In the genomic region with DNA sequence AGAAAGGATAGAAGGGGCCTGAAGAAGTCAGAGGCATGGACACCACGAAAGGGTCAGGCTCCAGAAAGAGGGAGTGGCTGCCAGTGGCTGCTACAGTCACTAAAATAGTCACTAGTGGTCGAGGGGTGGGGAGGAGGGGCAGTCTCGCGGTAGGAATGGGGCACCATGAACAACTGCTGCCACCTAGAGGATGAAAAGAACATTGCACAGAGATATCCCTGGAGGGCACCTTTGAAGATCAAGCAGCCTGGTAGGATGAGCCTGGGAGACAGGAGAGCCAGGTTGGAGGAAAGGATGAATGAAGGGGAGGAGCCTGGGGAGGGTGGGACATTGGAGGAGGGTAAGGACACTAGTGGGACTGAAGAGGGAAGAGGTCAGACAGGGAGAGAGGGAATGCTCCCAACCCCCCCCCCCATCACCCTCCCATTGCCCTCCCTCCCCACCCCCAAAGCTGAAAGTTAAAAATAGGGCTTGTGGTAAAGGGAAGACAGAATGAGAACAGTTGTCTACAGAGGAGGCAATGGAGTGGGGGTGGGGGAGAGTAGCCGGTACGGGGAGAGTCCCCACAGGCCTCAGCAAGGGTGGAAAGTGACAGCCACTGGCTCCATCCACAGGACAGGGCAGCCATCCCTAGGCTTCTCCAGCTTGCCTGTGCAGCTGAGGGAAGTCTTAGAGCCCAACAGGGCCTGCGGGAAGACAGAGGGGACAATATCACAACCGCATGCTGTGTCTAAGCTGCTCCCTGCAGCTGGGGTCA, we compare ENCODE assay signal across 8 mouse cellular contexts. TPM values are rescaled to one million over a fixed set of nuclear protein-coding genes. Genes with fewer than 3 reads are reported as not detected.
DNase-seq lines count a peak whose midpoint lies in the region; ATAC-seq and TF ChIP-seq lines count a peak whose summit lies in the region.

No protein-coding gene starts in this region.

- H3K9ac ChIP-seq in forebrain, postnatal 0 days: no peak overlapping the region
- H3K9ac ChIP-seq in hindbrain, embryonic 15.5 days: no peak overlapping the region

- no peaks in the 10 kb centered on the region for H3K9me3 ChIP-seq in forebrain, postnatal 0 days (ENCODE audit: low read length)
- no peaks in the 10 kb centered on the region for H3K9me3 ChIP-seq in hindbrain, embryonic 15.5 days

- intact Hi-C loops in gastrocnemius, adult 2 months (cut with DNase I): loop anchor here (5.0 kb wide), 2 partner anchors 236 to 291 kb away; partner anchors contain the start of gene Unc5b

- no peak for TF ChIP-seq POLR2A in cerebellum, adult 2 months (IDR thresholded peaks at IDR 0.05; ENCODE audit: borderline replicate concordance, insufficient read depth, low read length)

- H3K36me3 ChIP-seq in forebrain, postnatal 0 days (ENCODE audit: insufficient read depth): no peaks in the 10 kb centered on the region
- no peaks in the 10 kb centered on the region for H3K36me3 ChIP-seq in hindbrain, embryonic 15.5 days

- DNase-seq in gastrocnemius, adult 2 months: peak; percentile 36
- DNase-seq in gastrocnemius, postnatal 25 days: no peak
- peak; percentile 45 to 61 for DNase-seq in cerebellum, adult 2 months
- DNase-seq in forebrain, postnatal 0 days: peak; percentile 79
- DNase-seq in left cerebral cortex, adult 18-20 months (ENCODE audit: low spot score in 2 of 2): peak; percentile 52 to 65
- DNase-seq in lung, postnatal 4 days: peak; percentile 38 to 60
- peak; percentile 70 to 73 for DNase-seq in right cerebral cortex, postnatal 10 days (ENCODE audit: low spot score in 2 of 2)

- peak; percentile 84 for TF ChIP-seq CTCF in gastrocnemius, adult 2 months (IDR thresholded peaks at IDR 0.05)
- TF ChIP-seq CTCF in cerebellum, adult 2 months (IDR thresholded peaks at IDR 0.05; ENCODE audit: borderline replicate concordance, insufficient read depth, low read depth, low read length): peak; percentile 79
- peak; percentile 88 for TF ChIP-seq CTCF in forebrain, postnatal 0 days (IDR thresholded peaks at IDR 0.05; ENCODE audit: low read depth)

- peak; percentile 80 for ATAC-seq in forebrain, postnatal 0 days
- ATAC-seq in hindbrain, embryonic 15.5 days (ENCODE audit: low FRiP score, low read depth): peak; percentile 46; the same call in 1 of the 2 replicates

- H3K4me3 ChIP-seq in gastrocnemius, adult 2 months: 0 out of 2 replicates have a peak overlapping the region, but pooled peaks have one; percentile 21
- H3K4me3 ChIP-seq in cerebellum, adult 2 months (replicated peaks; ENCODE audit: insufficient read depth, low read depth, low read length): no peak overlapping the region
- no peak overlapping the region for H3K4me3 ChIP-seq in forebrain, postnatal 0 days (ENCODE audit: low read depth, low read length)
- H3K4me3 ChIP-seq in hindbrain, embryonic 15.5 days: no peak overlapping the region

- H3K4me1 ChIP-seq in cerebellum, adult 2 months (ENCODE audit: control insufficient read depth, insufficient read depth, low read length): peaks cover 15% of the 10 kb centered on the region
- H3K4me1 ChIP-seq in forebrain, postnatal 0 days (ENCODE audit: insufficient read depth): no peaks in the 10 kb centered on the region
- H3K4me1 ChIP-seq in hindbrain, embryonic 15.5 days (replicated peaks): peaks cover 11% of the 10 kb centered on the region

- H3K4me2 ChIP-seq in forebrain, postnatal 0 days (ENCODE audit: low read depth): no peak overlapping the region
- H3K4me2 ChIP-seq in hindbrain, embryonic 15.5 days: peak overlapping the region; percentile 28; the same call in 1 of the 2 replicates

- WGBS in cerebellum, adult 2 months: 23% methylated on average over 8 of the region's 8 CpGs
- 8% methylated on average over 8 of the region's 8 CpGs for WGBS in forebrain, postnatal 0 days
- whole genome bisulfite sequencing in hindbrain, embryonic 15.5 days: 7% methylated on average over 8 of the region's 8 CpGs

- H3K27ac ChIP-seq in gastrocnemius, adult 2 months: no peak overlapping the region
- no peak overlapping the region for H3K27ac ChIP-seq in cerebellum, adult 2 months (ENCODE audit: insufficient read depth, low read length)
- no peak overlapping the region for H3K27ac ChIP-seq in forebrain, postnatal 0 days (ENCODE audit: low read depth, low read length)
- no peak overlapping the region for H3K27ac ChIP-seq in hindbrain, embryonic 15.5 days (replicated peaks)

- H3K27me3 ChIP-seq in cerebellum, adult 2 months (ENCODE audit: control insufficient read depth, insufficient read depth, low read length): no peaks in the 10 kb centered on the region
- no peaks in the 10 kb centered on the region for H3K27me3 ChIP-seq in forebrain, postnatal 0 days (ENCODE audit: insufficient read depth, low read length)
- no peaks in the 10 kb centered on the region for H3K27me3 ChIP-seq in hindbrain, embryonic 15.5 days

RNA-seq across cellular contexts. Expression of gene Pcbd1, which starts 20.5 kb away (rescaled TPM):
- total RNA-seq in gastrocnemius, adult 2 months (2021): under 1 TPM in 1 of 2 experiments, not detected in 1; 0.54 TPM
- under 1 TPM; 0.49 to 0.72 TPM for total RNA-seq in gastrocnemius, postnatal 25 days (2021)
- 25.7 and 26.3 TPM in 2 replicates for polyA plus RNA-seq in cerebellum, adult 2 months (2012; rRNA removed)
- total RNA-seq in forebrain, postnatal 0 days (2014; rRNA removed): 13.6 and 15.3 TPM in 2 replicates
- polyA plus RNA-seq in forebrain, postnatal 0 days (2015; fragmentation: Nextera tagmentation; extraction: Ambion mirVana): 29.7 and 47.8 TPM in 2 replicates
- 42.8 and 47.7 TPM in 2 replicates for polyA plus RNA-seq in hindbrain, embryonic 15.5 days (2015; fragmentation: Nextera tagmentation; extraction: Ambion mirVana)
- total RNA-seq in left cerebral cortex, adult 18-20 months (2021): 10 to 100 TPM; 10.2 to 11.4 TPM
